Mouse (Mus musculus): ENCODE data around the gene Chmp6. TPM values are rescaled to one million over a fixed set of nuclear protein-coding genes. Genes with fewer than 3 reads are reported as not detected.

The Chmp6 gene
- total and polyA plus RNA-seq, 3 experiments = 8.4 to 53.1 (median 28.5) TPM

DNA sequence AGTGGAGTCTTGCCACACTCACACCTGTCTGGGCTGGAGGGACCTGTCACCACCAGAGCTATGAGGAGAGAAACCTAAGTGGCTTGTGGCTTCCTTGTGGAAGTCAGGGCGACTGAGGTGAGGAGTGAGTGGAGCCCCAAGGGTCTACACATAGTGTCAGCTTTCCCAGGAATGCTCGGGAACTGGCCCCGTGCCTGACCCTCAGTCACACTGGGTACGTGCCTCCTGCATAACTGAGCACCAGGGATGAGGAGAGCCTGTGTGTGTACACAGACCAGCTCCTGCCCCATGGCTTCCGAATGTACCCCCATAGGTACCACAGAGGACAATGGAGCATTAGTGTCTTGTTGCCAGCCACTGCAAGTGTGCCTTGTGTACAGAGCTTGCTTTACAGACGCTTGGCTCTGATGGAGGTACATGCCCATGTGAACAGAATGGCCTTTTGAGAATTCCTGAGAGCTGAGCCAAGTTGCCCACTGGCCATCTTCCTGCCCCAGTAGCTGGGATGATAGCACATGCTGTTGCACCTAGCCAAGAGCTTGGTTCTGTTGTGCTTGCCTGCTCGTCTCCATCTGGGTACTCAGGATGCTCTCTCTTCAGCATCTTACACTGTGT, 21.5 kb upstream of the Chmp6 start:
- H3K9me3 ChIP-seq (replicated peaks) = no peaks in the 10 kb centered on the region
- no peak overlapping the region for H3K4me3 ChIP-seq (ENCODE audit: low read depth, low read length)
- no peak for DNase-seq (ENCODE audit: low spot score)
- no peak for ATAC-seq (ENCODE audit: extremely low read depth, insufficient number of reproducible peaks, low FRiP score, poor library complexity, severe bottlenecking)
- H3K27me3 ChIP-seq (ENCODE audit: insufficient read depth, low read length) = no peaks in the 10 kb centered on the region
- H3K4me1 ChIP-seq (ENCODE audit: insufficient read depth, low read depth, low read length) = peaks cover 6% of the 10 kb centered on the region; the same call in 1 of the 2 replicates
- TF ChIP-seq CTCF (IDR thresholded peaks at IDR 0.05; ENCODE audit: low read depth, low read length) = no peak
- no peak for TF ChIP-seq GATA1 (IDR thresholded peaks at IDR 0.05; ENCODE audit: borderline replicate concordance, low read length)
- TF ChIP-seq POLR2AphosphoS5 (IDR thresholded peaks at IDR 0.05; ENCODE audit: insufficient replicate concordance, low read depth, low read length) = no peak
- no peak for TF ChIP-seq GATA2 (IDR thresholded peaks at IDR 0.05; ENCODE audit: borderline replicate concordance, low read depth, low read length)
- TF ChIP-seq TAL1 (conservative IDR thresholded peaks at IDR 0.05; ENCODE audit: low read depth, low read length) = no peak
- peaks cover 95% of the 10 kb centered on the region for H3K36me3 ChIP-seq (replicated peaks)

DNA sequence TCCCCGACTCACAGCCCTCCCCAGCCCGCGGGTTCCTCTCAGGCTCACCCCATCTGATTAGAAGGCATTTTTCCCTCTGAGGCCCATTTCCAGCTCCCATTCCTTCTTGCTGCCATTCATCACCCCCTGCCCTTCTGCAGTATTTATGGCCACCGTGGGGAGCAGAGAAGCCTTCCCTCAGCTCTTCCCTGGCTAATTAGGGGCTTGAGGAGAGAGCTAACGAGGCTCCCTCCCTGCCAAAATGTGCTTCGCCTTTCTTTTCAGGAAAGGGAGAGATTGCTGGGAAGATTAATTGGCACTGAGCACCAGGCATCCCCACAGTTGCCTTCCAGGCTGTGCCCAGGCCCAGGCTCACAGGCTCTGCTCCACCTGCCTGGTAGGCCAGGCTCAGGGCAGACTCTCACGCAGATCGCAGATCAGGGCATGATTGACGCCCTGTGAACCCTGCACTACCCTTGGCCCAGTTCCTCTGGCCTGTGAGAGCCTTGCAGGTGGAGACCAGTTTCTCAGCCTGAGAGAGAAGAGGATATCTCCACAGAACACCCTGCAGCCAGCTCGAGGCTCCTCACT, 19.5 kb upstream of the Chmp6 start:
- Histone ChIP-seq H3K9me3 (replicated peaks) (no peaks in the 10 kb centered on the region), H3K27me3 (ENCODE audit: insufficient read depth, low read length) (no peaks in the 10 kb centered on the region), H3K4me1 (ENCODE audit: insufficient read depth, low read depth, low read length) (peaks cover 6% of the 10 kb centered on the region; the same call in 1 of the 2 replicates), H3K36me3 (replicated peaks) (peaks cover 99% of the 10 kb centered on the region), H3K4me3 (ENCODE audit: low read depth, low read length) (no peak overlapping the region)
- DNase-seq (ENCODE audit: low spot score) (no peak), ATAC-seq (ENCODE audit: extremely low read depth, insufficient number of reproducible peaks, low FRiP score, poor library complexity, severe bottlenecking) (no peak)
- no peak for TF ChIP-seq GATA2 (IDR thresholded peaks at IDR 0.05; ENCODE audit: borderline replicate concordance, low read depth, low read length)
- no peak for TF ChIP-seq CTCF (IDR thresholded peaks at IDR 0.05; ENCODE audit: low read depth, low read length)
- TF ChIP-seq TAL1 (conservative IDR thresholded peaks at IDR 0.05; ENCODE audit: low read depth, low read length) = no peak
- no peak for TF ChIP-seq POLR2AphosphoS5 (IDR thresholded peaks at IDR 0.05; ENCODE audit: insufficient replicate concordance, low read depth, low read length)
- TF ChIP-seq GATA1 (IDR thresholded peaks at IDR 0.05; ENCODE audit: borderline replicate concordance, low read length) = no peak

DNA sequence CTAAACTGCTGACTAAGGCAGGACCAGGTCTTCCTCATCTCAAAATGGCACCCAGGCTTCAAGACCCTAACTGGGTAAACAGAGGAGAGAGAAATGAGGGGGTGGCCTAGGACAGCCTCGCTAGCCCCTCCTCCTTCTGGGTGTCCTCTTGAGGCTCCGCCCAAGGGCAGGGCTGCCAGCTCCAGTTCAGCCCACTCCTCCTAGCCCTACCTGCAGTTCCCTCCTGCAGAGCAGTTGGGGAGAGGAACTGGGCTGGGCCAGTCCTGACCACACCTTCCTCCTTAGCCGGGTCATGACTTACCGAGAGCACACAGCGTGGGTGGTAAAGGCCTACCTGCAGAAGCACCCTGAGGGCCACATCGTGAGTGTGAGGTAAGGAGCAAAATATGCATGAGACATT, 18.6 kb upstream of the Chmp6 start:
- no peak for DNase-seq (ENCODE audit: low spot score)
- H3K9me3 ChIP-seq (replicated peaks) = no peaks in the 10 kb centered on the region
- H3K4me1 ChIP-seq (ENCODE audit: insufficient read depth, low read depth, low read length) = peaks cover 6% of the 10 kb centered on the region; the same call in 1 of the 2 replicates
- H3K4me3 ChIP-seq (ENCODE audit: low read depth, low read length) = no peak overlapping the region
- no peak for ATAC-seq (ENCODE audit: extremely low read depth, insufficient number of reproducible peaks, low FRiP score, poor library complexity, severe bottlenecking)
- no peak for TF ChIP-seq POLR2AphosphoS5 (IDR thresholded peaks at IDR 0.05; ENCODE audit: insufficient replicate concordance, low read depth, low read length)
- H3K36me3 ChIP-seq (replicated peaks) = peaks cover 99% of the 10 kb centered on the region
- H3K27me3 ChIP-seq (ENCODE audit: insufficient read depth, low read length) = no peaks in the 10 kb centered on the region

DNA sequence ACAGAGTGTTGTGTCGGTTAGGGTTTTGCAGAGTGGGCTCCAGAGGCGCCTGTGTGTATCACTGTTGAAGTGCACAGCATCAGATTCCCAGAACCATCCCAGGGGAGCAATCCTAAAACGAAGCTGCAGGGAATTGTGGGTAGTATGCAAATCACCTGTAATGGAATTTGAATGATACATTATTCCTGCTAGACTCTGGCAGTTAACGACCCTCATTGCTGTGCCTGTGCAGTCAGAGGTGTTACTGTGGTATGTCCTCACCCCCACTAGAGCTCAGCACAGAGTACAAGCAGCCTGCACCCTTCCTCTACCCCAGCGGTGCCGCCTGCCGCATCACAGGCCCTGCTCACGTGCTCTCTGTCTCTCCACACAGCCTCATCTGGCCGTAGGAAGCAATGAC, 16.2 kb upstream of the Chmp6 start:
- no peaks in the 10 kb centered on the region for H3K9me3 ChIP-seq (replicated peaks)
- H3K4me1 ChIP-seq (ENCODE audit: insufficient read depth, low read depth, low read length) = peaks cover 6% of the 10 kb centered on the region; the same call in 1 of the 2 replicates
- no peak for TF ChIP-seq GATA2 (IDR thresholded peaks at IDR 0.05; ENCODE audit: borderline replicate concordance, low read depth, low read length)
- TF ChIP-seq TAL1 (conservative IDR thresholded peaks at IDR 0.05; ENCODE audit: low read depth, low read length) = no peak
- TF ChIP-seq POLR2AphosphoS5 (IDR thresholded peaks at IDR 0.05; ENCODE audit: insufficient replicate concordance, low read depth, low read length) = no peak
- no peak for TF ChIP-seq CTCF (IDR thresholded peaks at IDR 0.05; ENCODE audit: low read depth, low read length)
- TF ChIP-seq GATA1 (IDR thresholded peaks at IDR 0.05; ENCODE audit: borderline replicate concordance, low read length) = no peak
- H3K36me3 ChIP-seq (replicated peaks) = peaks cover 86% of the 10 kb centered on the region
- no peaks in the 10 kb centered on the region for H3K27me3 ChIP-seq (ENCODE audit: insufficient read depth, low read length)
- peak overlapping the region; percentile 8; the same call in 1 of the 2 replicates for H3K4me3 ChIP-seq (ENCODE audit: low read depth, low read length)
- no peak for DNase-seq (ENCODE audit: low spot score)
- no peak for ATAC-seq (ENCODE audit: extremely low read depth, insufficient number of reproducible peaks, low FRiP score, poor library complexity, severe bottlenecking)

DNA sequence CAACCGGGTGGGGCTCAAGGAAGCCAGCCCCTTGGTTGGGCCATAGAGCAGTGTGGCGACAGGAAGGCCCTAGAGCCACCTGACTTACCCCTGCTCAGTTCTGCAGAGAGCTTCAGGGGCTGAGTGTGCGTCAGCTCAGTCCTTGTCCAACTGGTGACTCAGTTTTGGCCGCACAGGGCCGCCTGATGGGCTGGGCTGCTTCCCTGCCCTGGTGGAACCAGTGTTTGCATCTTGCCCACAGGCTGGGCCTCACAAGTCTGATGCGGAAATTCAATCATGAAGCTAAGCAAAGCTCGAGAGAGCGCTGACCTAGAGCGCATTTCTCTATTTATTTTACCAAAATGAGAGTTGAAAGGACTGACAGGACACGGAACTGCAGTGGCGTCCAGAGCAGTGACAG, 14.3 kb upstream of the Chmp6 start:
- Histone ChIP-seq H3K27me3 (ENCODE audit: insufficient read depth, low read length) (no peaks in the 10 kb centered on the region), H3K36me3 (replicated peaks) (peaks cover 67% of the 10 kb centered on the region), H3K4me3 (ENCODE audit: low read depth, low read length) (no peak overlapping the region), H3K4me1 (ENCODE audit: insufficient read depth, low read depth, low read length) (peaks cover 6% of the 10 kb centered on the region; the same call in 1 of the 2 replicates), H3K9me3 (replicated peaks) (no peaks in the 10 kb centered on the region)
- ATAC-seq (ENCODE audit: extremely low read depth, insufficient number of reproducible peaks, low FRiP score, poor library complexity, severe bottlenecking) (no peak), DNase-seq (ENCODE audit: low spot score) (no peak)
- TF ChIP-seq TAL1 (conservative IDR thresholded peaks at IDR 0.05; ENCODE audit: low read depth, low read length) (no peak), CTCF (IDR thresholded peaks at IDR 0.05; ENCODE audit: low read depth, low read length) (no peak), GATA2 (IDR thresholded peaks at IDR 0.05; ENCODE audit: borderline replicate concordance, low read depth, low read length) (no peak), POLR2AphosphoS5 (IDR thresholded peaks at IDR 0.05; ENCODE audit: insufficient replicate concordance, low read depth, low read length) (no peak), GATA1 (IDR thresholded peaks at IDR 0.05; ENCODE audit: borderline replicate concordance, low read length) (no peak)

DNA sequence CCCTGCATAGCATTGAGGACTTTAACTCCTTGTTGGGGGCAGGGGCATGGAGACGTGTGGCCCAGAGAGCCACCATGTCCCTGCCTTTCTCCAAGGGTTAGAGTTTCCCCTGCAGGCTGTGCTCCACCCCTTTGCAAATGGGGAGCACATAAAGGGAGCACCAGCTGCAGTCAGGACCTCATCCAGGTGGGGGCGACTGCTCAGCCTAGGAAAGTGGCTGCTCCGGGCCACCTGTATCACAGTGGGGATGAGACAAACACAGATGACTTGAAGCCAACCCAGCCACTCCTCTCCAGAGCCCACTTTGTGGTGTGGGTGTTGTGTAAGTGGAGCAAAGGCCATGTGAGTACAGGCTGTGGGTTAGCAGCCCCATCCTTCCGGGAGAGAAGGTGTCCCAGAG, 12.1 kb upstream of the Chmp6 start:
- H3K4me3 ChIP-seq (ENCODE audit: low read depth, low read length) = no peak overlapping the region
- peaks cover 4% of the 10 kb centered on the region for H3K4me1 ChIP-seq (ENCODE audit: insufficient read depth, low read depth, low read length)
- no peak for ATAC-seq (ENCODE audit: extremely low read depth, insufficient number of reproducible peaks, low FRiP score, poor library complexity, severe bottlenecking)
- no peaks in the 10 kb centered on the region for H3K9me3 ChIP-seq (replicated peaks)
- H3K27me3 ChIP-seq (ENCODE audit: insufficient read depth, low read length) = peaks cover 9% of the 10 kb centered on the region
- TF ChIP-seq CTCF (IDR thresholded peaks at IDR 0.05; ENCODE audit: low read depth, low read length) = no peak
- TF ChIP-seq POLR2AphosphoS5 (IDR thresholded peaks at IDR 0.05; ENCODE audit: insufficient replicate concordance, low read depth, low read length) = no peak
- TF ChIP-seq GATA2 (IDR thresholded peaks at IDR 0.05; ENCODE audit: borderline replicate concordance, low read depth, low read length) = no peak
- no peak for TF ChIP-seq GATA1 (IDR thresholded peaks at IDR 0.05; ENCODE audit: borderline replicate concordance, low read length)
- TF ChIP-seq TAL1 (conservative IDR thresholded peaks at IDR 0.05; ENCODE audit: low read depth, low read length) = no peak
- H3K36me3 ChIP-seq (replicated peaks) = peaks cover 45% of the 10 kb centered on the region
- DNase-seq (ENCODE audit: low spot score) = no peak
